Mouse (Mus musculus): ENCODE measurements around the gene Hmga1. TPM values are rescaled to one million over a fixed set of nuclear protein-coding genes. Genes with fewer than 3 reads are reported as not detected.

The Hmga1 gene
- polyA plus RNA-seq, 1 experiment from 2014 or later: 142 TPM

GRCm38 (mm10) chr17:27600286-27600685 is 44.0 kb downstream of the Hmga1 start:
- no peak for DNase-seq (ENCODE audit: low spot score)
- H3K27ac ChIP-seq (replicated peaks; ENCODE audit: low read depth, low read length): no peak overlapping the region
- 85% methylated on average over 3 of the region's 3 CpGs for WGBS
- no peaks in the 10 kb centered on the region for H3K27me3 ChIP-seq (replicated peaks; ENCODE audit: control insufficient read depth, insufficient read depth, low read length)
- no peak overlapping the region for H3K9ac ChIP-seq (ENCODE audit: low read depth, low read length)
- H3K4me3 ChIP-seq (ENCODE audit: low read depth, low read length): no peak overlapping the region
- ATAC-seq (ENCODE audit: low read depth): no peak
- H3K9me3 ChIP-seq (ENCODE audit: control insufficient read depth, low read length): no peaks in the 10 kb centered on the region
- H3K36me3 ChIP-seq (ENCODE audit: control insufficient read depth, insufficient read depth, low read length): peaks cover 13% of the 10 kb centered on the region
- H3K4me2 ChIP-seq (ENCODE audit: low read depth, low read length): no peak overlapping the region
- 0 out of 2 replicates have a peak, but pooled peaks cover 3% of the 10 kb centered on the region for H3K4me1 ChIP-seq (ENCODE audit: control insufficient read depth, insufficient read depth, low read length)

- H3K27me3 ChIP-seq (replicated peaks; ENCODE audit: control insufficient read depth, insufficient read depth, low read length): no peaks in the 10 kb centered on the region
- WGBS: 70% methylated on average over 5 of the region's 5 CpGs
- 0 out of 2 replicates have a peak, but pooled peaks cover 3% of the 10 kb centered on the region for H3K4me1 ChIP-seq (ENCODE audit: control insufficient read depth, insufficient read depth, low read length)
- DNase-seq (ENCODE audit: low spot score): no peak
- H3K4me2 ChIP-seq (ENCODE audit: low read depth, low read length): no peak overlapping the region
- H3K36me3 ChIP-seq (ENCODE audit: control insufficient read depth, insufficient read depth, low read length): peaks cover 7% of the 10 kb centered on the region
- H3K27ac ChIP-seq (replicated peaks; ENCODE audit: low read depth, low read length): no peak overlapping the region
- no peak overlapping the region for H3K4me3 ChIP-seq (ENCODE audit: low read depth, low read length)
- no peak for ATAC-seq (ENCODE audit: low read depth)
- no peak overlapping the region for H3K9ac ChIP-seq (ENCODE audit: low read depth, low read length)
- no peaks in the 10 kb centered on the region for H3K9me3 ChIP-seq (ENCODE audit: control insufficient read depth, low read length)
Observed at GRCm38 (mm10) chr17:27600869-27601268, 44.6 kb downstream of the Hmga1 start.

- Histone ChIP-seq H3K27me3 (replicated peaks; ENCODE audit: control insufficient read depth, insufficient read depth, low read length) (no peaks in the 10 kb centered on the region), H3K27ac (replicated peaks; ENCODE audit: low read depth, low read length) (no peak overlapping the region), H3K9me3 (ENCODE audit: control insufficient read depth, low read length) (no peaks in the 10 kb centered on the region), H3K36me3 (ENCODE audit: control insufficient read depth, insufficient read depth, low read length) (no peaks in the 10 kb centered on the region), H3K9ac (ENCODE audit: low read depth, low read length) (no peak overlapping the region), H3K4me2 (ENCODE audit: low read depth, low read length) (no peak overlapping the region), H3K4me3 (ENCODE audit: low read depth, low read length) (no peak overlapping the region), H3K4me1 (ENCODE audit: control insufficient read depth, insufficient read depth, low read length) (0 out of 2 replicates have a peak, but pooled peaks cover 3% of the 10 kb centered on the region)
- ATAC-seq (ENCODE audit: low read depth): no peak
- WGBS: 92% methylated on average over 2 of the region's 2 CpGs
- no peak for DNase-seq (ENCODE audit: low spot score)
Observed at GRCm38 (mm10) chr17:27603036-27603435, 46.7 kb downstream of the Hmga1 start.

GRCm38 (mm10) chr17:27603522-27604234 is 47.4 kb downstream of the Hmga1 start:
- DNase-seq (ENCODE audit: low spot score): peak; percentile 47
- H3K27ac ChIP-seq (replicated peaks; ENCODE audit: low read depth, low read length): no peak overlapping the region
- no peak; the same call in 1 of the 2 replicates for ATAC-seq (ENCODE audit: low read depth)
- 75% methylated on average over 21 of the region's 21 CpGs for WGBS
- no peak overlapping the region for H3K9ac ChIP-seq (ENCODE audit: low read depth, low read length)
- no peak overlapping the region for H3K4me3 ChIP-seq (ENCODE audit: low read depth, low read length)
- H3K27me3 ChIP-seq (replicated peaks; ENCODE audit: control insufficient read depth, insufficient read depth, low read length): no peaks in the 10 kb centered on the region
- H3K9me3 ChIP-seq (ENCODE audit: control insufficient read depth, low read length): no peaks in the 10 kb centered on the region
- 0 out of 2 replicates have a peak, but pooled peaks cover 3% of the 10 kb centered on the region for H3K4me1 ChIP-seq (ENCODE audit: control insufficient read depth, insufficient read depth, low read length)
- no peak overlapping the region for H3K4me2 ChIP-seq (ENCODE audit: low read depth, low read length)
- H3K36me3 ChIP-seq (ENCODE audit: control insufficient read depth, insufficient read depth, low read length): no peaks in the 10 kb centered on the region

- Histone ChIP-seq H3K4me1 (ENCODE audit: control insufficient read depth, insufficient read depth, low read length) (no peaks in the 10 kb centered on the region), H3K27ac (replicated peaks; ENCODE audit: low read depth, low read length) (no peak overlapping the region), H3K27me3 (replicated peaks; ENCODE audit: control insufficient read depth, insufficient read depth, low read length) (no peaks in the 10 kb centered on the region), H3K9me3 (ENCODE audit: control insufficient read depth, low read length) (no peaks in the 10 kb centered on the region), H3K36me3 (ENCODE audit: control insufficient read depth, insufficient read depth, low read length) (no peaks in the 10 kb centered on the region), H3K4me3 (ENCODE audit: low read depth, low read length) (no peak overlapping the region), H3K4me2 (ENCODE audit: low read depth, low read length) (no peak overlapping the region), H3K9ac (ENCODE audit: low read depth, low read length) (no peak overlapping the region)
- DNase-seq (ENCODE audit: low spot score): no peak
- ATAC-seq (ENCODE audit: low read depth): no peak
- 87% methylated on average over 7 of the region's 7 CpGs for WGBS
Observed at GRCm38 (mm10) chr17:27609576-27609975, 53.3 kb downstream of the Hmga1 start.

GRCm38 (mm10) chr17:27610679-27611518 is 54.6 kb downstream of the Hmga1 start:
- Histone ChIP-seq H3K9ac (ENCODE audit: low read depth, low read length) (peak overlapping the region; percentile 11; the same call in 1 of the 2 replicates), H3K9me3 (ENCODE audit: control insufficient read depth, low read length) (no peaks in the 10 kb centered on the region), H3K36me3 (ENCODE audit: control insufficient read depth, insufficient read depth, low read length) (no peaks in the 10 kb centered on the region), H3K27me3 (replicated peaks; ENCODE audit: control insufficient read depth, insufficient read depth, low read length) (no peaks in the 10 kb centered on the region), H3K4me1 (ENCODE audit: control insufficient read depth, insufficient read depth, low read length) (no peaks in the 10 kb centered on the region), H3K4me3 (ENCODE audit: low read depth, low read length) (no peak overlapping the region), H3K4me2 (ENCODE audit: low read depth, low read length) (no peak overlapping the region), H3K27ac (replicated peaks; ENCODE audit: low read depth, low read length) (no peak overlapping the region; the same call in 1 of the 2 replicates)
- ATAC-seq (ENCODE audit: low read depth): no peak
- DNase-seq (ENCODE audit: low spot score): no peak
- WGBS: 72% methylated on average over 10 of the region's 10 CpGs

GRCm38 (mm10) chr17:27611519-27611884 is 55.2 kb downstream of the Hmga1 start:
- no peak overlapping the region for H3K4me2 ChIP-seq (ENCODE audit: low read depth, low read length)
- H3K4me1 ChIP-seq (ENCODE audit: control insufficient read depth, insufficient read depth, low read length): no peaks in the 10 kb centered on the region
- H3K27me3 ChIP-seq (replicated peaks; ENCODE audit: control insufficient read depth, insufficient read depth, low read length): no peaks in the 10 kb centered on the region
- WGBS: 68% methylated on average over 3 of the region's 3 CpGs
- ATAC-seq (ENCODE audit: low read depth) (no peak), DNase-seq (ENCODE audit: low spot score) (no peak)
- 0 out of 2 replicates have a peak, but pooled peaks cover under 1% of the 10 kb centered on the region for H3K36me3 ChIP-seq (ENCODE audit: control insufficient read depth, insufficient read depth, low read length)
- no peaks in the 10 kb centered on the region for H3K9me3 ChIP-seq (ENCODE audit: control insufficient read depth, low read length)
- H3K4me3 ChIP-seq (ENCODE audit: low read depth, low read length): no peak overlapping the region
- H3K27ac ChIP-seq (replicated peaks; ENCODE audit: low read depth, low read length): no peak overlapping the region
- no peak overlapping the region for H3K9ac ChIP-seq (ENCODE audit: low read depth, low read length)

GRCm38 (mm10) chr17:27611994-27612393 is 55.7 kb downstream of the Hmga1 start:
- no peak for ATAC-seq (ENCODE audit: low read depth)
- H3K9ac ChIP-seq (ENCODE audit: low read depth, low read length): no peak overlapping the region
- 79% methylated on average over 5 of the region's 5 CpGs for WGBS
- H3K4me1 ChIP-seq (ENCODE audit: control insufficient read depth, insufficient read depth, low read length): no peaks in the 10 kb centered on the region
- no peak overlapping the region for H3K27ac ChIP-seq (replicated peaks; ENCODE audit: low read depth, low read length)
- 0 out of 2 replicates have a peak, but pooled peaks cover 6% of the 10 kb centered on the region for H3K36me3 ChIP-seq (ENCODE audit: control insufficient read depth, insufficient read depth, low read length)
- H3K4me3 ChIP-seq (ENCODE audit: low read depth, low read length): no peak overlapping the region
- no peaks in the 10 kb centered on the region for H3K9me3 ChIP-seq (ENCODE audit: control insufficient read depth, low read length)
- H3K4me2 ChIP-seq (ENCODE audit: low read depth, low read length): no peak overlapping the region
- no peaks in the 10 kb centered on the region for H3K27me3 ChIP-seq (replicated peaks; ENCODE audit: control insufficient read depth, insufficient read depth, low read length)
- DNase-seq (ENCODE audit: low spot score): no peak

All from embryonic facial prominence, embryonic 14.5 days (tissue).